Mouse (Mus musculus) olfactory bulb, adult 2 months (tissue): ENCODE data around the gene Rnd3.

Experiments
- CTCF ChIP-seq: fragments of 200-500 bp; IDR thresholded peaks from 2 replicates; pipeline ENCODE4 v1.5.1; 2012; ENCODE audit warnings: low read depth, mild to moderate bottlenecking, low read length, moderate library complexity; ENCODE audit not compliant: insufficient read depth
- POLR2A ChIP-seq: fragments of 200-500 bp; IDR thresholded peaks from 2 replicates; pipeline ENCODE4 v1.6.1; 2012; ENCODE audit warnings: mild to moderate bottlenecking, low read depth, low read length, moderate library complexity; ENCODE audit not compliant: insufficient read depth

DNA sequence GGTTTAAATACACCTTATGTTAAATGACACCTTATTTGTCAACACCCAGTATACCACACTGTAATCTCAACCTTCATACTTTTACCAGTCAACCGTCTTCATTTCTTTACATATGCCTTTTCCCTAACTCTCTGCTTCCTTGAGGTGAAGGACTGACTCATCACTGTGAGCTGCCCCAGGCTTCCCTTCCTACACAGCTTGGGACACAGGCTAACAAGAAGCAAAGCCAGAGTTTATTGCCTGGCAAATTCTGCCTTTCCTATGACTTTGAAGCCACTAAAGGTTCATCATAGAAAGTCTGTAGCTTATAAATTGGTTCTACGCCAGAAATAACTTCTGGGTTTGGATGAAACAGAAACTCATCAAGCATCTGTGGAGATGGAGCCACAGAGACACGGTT is 30.2 kb upstream of the Rnd3 start:
- no peak for TF ChIP-seq CTCF
- TF ChIP-seq POLR2A = no peak
